Mouse (Mus musculus): ENCODE data around the gene Maff.

- TF ChIP-seq POLR2AphosphoS2 (IDR thresholded peaks at IDR 0.05; ENCODE audit: insufficient read length, low read depth) (no peak), POLR2A (IDR thresholded peaks at IDR 0.05; ENCODE audit: insufficient read length, low read depth) (no peak), E2F4 (IDR thresholded peaks at IDR 0.05; ENCODE audit: insufficient read depth) (no peak), TCF12 (IDR thresholded peaks at IDR 0.05; ENCODE audit: insufficient read depth, poor library complexity, severe bottlenecking) (no peak), MAX (IDR thresholded peaks at IDR 0.05; ENCODE audit: low read depth) (no peak), CEBPB (IDR thresholded peaks at IDR 0.05; ENCODE audit: insufficient read depth, poor library complexity, severe bottlenecking) (no peak), SRF (IDR thresholded peaks at IDR 0.05; ENCODE audit: control insufficient read depth, insufficient read length, low read depth) (no peak), MYOD1 (IDR thresholded peaks at IDR 0.05; ENCODE audit: control insufficient read depth in 1 of 3, insufficient read length in 2 of 3, low read depth in 2 of 3) (no peak), USF1 (IDR thresholded peaks at IDR 0.05; ENCODE audit: low read depth) (no peak), TCF3 (IDR thresholded peaks at IDR 0.05; ENCODE audit: insufficient read length, low read depth) (no peak), MYOG (IDR thresholded peaks at IDR 0.05; ENCODE audit: control insufficient read depth in 1 of 3, insufficient read depth in 1 of 3, insufficient read length in 2 of 3, low read depth in 2 of 3) (no peak), REST (IDR thresholded peaks at IDR 0.05; ENCODE audit: insufficient read depth, insufficient read length) (no peak)
Measured at GRCm38 (mm10) chr15:79377681-79378080, 31.3 kb downstream of the Maff start.
